Mouse (Mus musculus): ENCODE results near the gene Lhx9.

- TF ChIP-seq NANOG (IDR thresholded peaks at IDR 0.05; ENCODE audit: borderline replicate concordance, low read length) = no peak
- TF ChIP-seq CTCF (conservative IDR thresholded peaks at IDR 0.05; ENCODE audit: low read length) = no peak
- TF ChIP-seq POU5F1 (IDR thresholded peaks at IDR 0.05; ENCODE audit: borderline replicate concordance, low read length) = no peak
Observed at GRCm38 (mm10) chr1:138848511-138849109, at the start of gene Lhx9.

All from E14TG2a.4 (cell line).